Mouse (Mus musculus): ENCODE results near the gene Zfc3h1.

Zfc3h1 gene

DNA sequence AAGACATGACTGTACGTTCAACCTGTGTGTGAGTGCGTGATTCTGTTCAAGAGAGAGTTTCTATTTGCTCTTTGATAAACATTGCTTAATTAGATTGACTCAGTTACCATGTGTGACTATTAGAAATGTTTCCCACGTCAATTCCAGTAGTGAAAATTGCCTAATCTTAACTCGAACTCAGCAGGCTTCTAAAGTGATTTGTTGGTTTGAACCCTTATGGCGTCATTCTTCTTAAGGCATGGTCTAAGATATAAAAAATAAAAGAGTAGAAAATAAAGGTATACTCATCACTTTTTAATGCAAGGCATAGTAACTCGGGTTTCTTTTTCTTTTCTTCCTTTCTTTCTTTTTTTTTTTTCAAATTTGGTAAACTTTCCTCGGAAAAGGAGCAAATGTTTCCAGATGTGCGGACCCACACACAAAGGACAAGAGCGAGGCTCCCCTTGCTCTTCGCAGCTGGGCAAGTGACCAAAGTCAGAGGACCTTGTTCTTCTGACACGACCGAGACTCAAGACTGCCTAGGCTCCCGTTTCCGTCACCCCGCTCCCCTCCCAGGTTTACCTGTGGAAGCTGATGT lies 1.0 kb upstream of the Zfc3h1 start:
- DNase-seq (ENCODE audit: low spot score in 2 of 2) = no peak

DNA sequence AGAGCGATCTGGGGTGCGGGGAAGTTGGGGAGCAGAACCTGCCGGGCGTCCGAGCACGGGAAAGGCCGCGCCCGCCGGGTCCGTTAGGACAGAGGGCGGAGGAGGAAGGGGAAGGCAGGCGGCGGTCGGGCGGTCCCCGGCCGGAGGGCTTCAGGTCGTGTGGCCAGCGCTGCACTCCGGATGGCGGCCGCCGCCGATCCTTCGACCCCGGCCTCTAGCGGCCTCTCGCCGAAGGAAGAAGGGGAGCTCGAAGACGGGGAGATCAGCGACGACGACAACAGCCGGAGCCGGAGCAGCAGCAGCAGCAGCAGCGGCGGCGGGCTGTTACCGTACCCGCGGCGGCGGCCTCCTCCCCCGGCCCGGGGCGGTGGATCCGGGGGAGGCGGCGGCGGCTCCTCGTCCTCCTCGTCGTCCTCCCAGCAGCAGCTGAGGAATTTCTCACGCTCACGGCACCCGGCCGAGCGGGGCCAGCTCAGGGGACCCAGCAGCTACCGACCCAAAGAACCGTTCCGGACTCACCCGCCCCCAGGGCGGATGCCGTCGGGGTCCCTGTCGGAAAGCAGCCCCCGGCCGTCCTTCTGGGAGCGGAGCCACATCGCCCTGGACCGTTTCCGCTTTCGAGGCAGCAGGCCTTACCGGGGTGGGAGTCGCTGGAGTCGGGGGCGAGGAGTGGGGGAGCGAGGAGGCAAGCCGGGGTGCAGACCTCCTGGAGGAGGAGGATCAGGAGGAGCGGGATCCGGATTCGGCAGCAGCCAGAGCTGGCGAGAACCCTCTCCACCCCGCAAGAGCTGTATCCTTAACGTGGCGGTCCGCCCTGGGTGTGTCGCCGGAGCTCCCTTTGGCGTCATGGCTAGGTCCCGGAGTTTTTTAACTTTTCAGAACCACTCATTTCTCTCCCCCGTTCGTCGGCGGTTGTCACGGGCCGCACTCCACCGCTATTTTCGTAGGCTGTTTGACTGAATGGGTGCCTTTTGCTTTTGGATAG lies 551 bp downstream of the Zfc3h1 start:
- DNase-seq (ENCODE audit: low spot score in 2 of 2) = peak; percentile 49 to 55

DNA sequence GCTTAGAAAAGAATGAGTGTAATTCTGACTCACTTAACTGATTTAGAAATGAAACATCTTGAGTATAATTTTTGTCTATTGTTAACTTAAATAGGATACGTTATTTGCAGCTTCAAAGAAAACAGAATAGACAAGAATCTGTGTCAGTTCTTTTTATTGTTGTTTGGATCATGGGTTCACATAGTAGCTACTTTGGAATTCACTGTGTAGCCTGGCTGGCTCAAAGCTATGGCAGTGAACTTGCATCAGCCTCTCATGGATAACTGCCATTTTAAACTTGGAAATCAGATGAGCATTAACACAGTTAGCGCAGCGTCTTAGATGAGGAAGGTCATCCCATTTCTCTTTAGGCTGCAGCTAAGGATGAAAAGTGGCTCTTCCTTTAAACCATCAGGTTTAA lies 3.1 kb downstream of the Zfc3h1 start:
- DNase-seq (ENCODE audit: low spot score in 2 of 2) = no peak

DNA sequence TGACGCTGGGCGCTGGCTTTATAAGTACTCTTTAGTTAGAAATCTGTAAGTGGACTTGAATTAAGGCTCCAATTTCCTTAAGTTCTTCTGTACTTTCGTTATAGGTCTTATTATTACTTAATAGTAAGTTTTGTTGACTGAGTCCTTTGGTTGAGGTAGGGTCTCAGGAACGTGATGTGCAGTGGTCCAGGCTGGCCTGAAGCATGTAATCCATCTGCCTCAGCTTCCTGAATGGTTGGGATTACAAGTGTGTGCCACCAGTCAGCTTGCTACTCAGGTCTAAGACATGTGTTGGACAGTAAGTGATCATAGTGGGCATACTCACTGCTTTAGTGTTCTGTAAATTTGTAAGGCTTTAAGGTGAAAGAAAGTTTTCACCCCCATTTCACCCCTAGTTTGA lies 6.3 kb downstream of the Zfc3h1 start:
- no peak for DNase-seq (ENCODE audit: low spot score in 2 of 2)

DNA sequence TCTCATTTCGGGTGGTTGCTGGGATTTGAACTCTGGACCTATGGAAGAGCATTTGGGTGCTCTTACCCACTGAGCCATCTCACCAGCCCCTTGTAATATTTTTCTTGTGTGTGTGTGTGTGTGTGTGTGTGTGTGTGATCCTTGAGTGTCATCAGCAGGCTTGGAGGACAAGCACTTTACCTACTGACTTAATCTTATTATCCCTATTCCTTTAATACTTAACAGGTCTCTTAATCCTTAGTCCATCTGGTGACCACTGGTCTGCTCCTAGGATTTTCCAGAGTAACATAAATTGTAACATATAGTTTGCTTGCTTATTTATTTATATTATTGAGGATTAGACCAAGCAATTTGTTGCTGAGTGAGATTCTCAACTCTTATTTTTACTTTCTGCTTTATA lies 7.1 kb downstream of the Zfc3h1 start:
- DNase-seq (ENCODE audit: low spot score in 2 of 2) = no peak

DNA sequence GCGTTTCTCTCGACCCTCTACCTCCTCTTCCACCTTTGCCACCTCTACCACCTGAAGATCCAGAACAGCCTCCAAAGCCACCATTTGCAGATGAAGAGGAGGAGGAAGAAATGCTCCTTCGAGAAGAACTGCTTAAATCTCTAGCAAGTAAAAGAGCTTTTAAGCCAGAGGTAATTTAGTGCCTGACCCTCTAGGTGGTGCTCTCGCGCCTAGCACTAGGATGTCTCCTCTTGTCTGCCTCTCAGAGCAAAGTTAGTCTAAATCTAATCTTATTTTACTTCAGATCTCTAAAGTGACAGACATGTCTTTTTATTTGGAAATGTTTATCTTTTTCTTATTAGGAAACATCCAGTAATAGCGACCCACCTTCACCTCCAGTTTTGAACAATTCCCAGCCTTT lies 21.6 kb downstream of the Zfc3h1 start:
- DNase-seq (ENCODE audit: low spot score in 2 of 2) = peak; percentile 29 to 34

DNA sequence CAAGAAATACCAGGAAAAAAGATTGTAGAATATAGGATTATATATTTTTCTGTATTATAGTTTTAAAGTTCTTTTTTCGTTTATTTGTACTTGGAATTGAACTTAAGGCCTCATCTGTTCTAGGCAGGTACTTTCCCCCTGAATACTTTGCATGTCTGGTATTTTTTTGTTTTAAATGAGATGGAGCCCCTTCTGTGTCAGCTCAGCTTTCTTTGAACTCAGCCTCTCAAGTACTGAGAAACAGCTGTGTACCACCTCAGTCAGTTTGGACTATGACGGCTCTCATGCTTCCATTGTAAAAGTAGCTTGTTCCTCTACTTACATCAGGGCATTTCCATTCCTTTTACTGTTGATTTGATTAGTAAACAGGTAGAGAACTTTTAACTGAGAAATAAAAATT lies 28.7 kb downstream of the Zfc3h1 start:
- no peak for DNase-seq (ENCODE audit: low spot score in 2 of 2)

DNA sequence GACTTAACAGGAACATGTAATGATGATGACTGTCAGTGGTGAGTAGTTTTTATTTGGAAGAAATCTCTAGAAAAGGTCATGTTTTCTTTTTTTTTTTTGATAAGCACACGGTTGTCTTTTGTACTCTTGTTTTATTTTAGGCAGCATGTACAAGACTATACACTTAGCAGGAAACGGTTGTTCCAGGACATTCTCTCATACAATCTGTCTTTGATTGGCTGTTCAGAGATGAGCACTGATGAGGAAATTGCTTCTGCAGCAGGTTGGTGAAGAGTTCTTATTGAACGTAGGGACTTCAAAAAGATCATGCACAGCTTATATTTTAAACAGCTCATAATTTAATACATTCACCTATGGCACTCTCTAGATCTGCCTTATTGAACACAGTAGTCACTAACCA lies 29.3 kb downstream of the Zfc3h1 start:
- DNase-seq (ENCODE audit: low spot score in 2 of 2) = no peak

DNA sequence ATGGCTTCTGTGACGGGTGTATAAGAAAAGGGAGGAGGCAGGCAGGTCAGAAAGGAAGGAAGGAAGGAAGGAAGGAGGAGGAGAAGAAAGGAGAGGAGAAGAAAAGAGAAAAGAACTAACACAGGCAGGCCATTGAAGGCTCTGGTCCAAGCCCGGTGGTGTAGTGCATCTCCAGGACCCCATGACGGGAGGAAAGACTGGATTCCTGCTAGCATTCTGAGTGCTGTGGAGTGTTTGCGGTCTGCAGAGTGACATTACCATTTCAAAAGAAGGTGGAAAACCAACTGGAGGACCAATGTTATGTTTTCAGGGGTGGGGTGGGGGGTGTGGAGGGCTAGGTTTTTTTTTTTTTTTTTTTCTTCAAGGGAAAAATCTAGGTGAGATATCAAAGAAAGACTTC lies 37.2 kb downstream of the Zfc3h1 start:
- DNase-seq (ENCODE audit: low spot score in 2 of 2) = no peak

DNA sequence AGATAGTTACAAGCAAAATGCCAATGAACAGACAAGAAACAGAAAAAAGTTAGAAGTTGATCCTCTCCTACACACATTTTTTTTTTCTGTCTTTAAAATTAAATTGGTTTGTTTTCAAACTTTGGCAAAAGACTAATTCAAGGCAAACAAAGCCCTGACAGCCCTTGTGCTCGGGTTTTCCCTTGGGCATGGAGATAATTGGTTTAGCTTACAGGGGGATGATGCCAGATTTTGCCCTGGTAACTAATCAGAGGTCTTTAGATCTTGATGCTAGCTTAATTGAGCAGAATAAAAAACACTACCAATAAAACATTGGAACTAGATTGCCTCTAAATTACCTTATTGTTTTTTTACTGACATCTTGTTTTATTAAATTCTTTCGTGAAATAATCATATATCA lies 40.6 kb downstream of the Zfc3h1 start:
- no peak for DNase-seq (ENCODE audit: low spot score in 2 of 2)

DNA sequence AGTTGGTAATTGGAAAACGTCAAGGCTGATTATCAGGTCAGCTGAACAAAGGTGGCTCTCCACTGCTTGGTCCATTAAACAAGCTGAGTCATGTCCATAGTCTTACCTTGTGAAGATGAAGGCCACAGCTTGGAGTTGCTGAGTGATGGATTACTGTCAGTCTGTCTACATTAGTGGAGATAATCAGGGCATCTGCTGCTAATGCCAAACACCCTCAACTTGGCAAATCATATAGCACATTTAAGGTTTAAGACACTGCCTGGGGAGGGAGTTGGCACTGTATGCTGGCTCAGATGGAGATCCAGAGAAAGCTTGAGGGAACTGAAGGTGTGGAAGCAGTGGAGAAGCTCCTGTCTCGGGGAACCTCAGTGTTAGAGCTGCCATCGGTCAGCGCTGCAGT lies 52.5 kb downstream of the Zfc3h1 start:
- no peak for DNase-seq (ENCODE audit: low spot score in 2 of 2)

DNA sequence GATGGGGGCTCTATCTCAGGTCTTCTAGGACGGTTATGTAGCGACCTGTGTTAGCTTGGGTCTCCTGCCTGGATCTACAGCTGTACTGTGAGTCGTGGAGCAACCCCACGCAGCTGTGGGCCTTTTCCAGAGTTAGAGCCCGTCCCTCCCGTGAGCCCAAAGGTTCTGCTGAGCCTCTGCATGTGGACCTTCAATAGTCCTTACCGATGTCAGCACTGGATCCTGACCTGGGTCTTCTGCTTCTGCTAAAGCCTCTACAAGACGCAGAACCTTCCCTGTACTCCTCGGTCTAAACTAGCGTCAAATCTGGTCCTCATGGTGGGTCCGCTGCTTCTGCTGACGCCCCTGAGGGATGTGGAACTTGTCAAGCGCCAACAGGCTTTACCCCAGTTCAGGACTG lies 63.9 kb downstream of the Zfc3h1 start:
- no peak for DNase-seq (ENCODE audit: low spot score in 2 of 2)

DNA sequence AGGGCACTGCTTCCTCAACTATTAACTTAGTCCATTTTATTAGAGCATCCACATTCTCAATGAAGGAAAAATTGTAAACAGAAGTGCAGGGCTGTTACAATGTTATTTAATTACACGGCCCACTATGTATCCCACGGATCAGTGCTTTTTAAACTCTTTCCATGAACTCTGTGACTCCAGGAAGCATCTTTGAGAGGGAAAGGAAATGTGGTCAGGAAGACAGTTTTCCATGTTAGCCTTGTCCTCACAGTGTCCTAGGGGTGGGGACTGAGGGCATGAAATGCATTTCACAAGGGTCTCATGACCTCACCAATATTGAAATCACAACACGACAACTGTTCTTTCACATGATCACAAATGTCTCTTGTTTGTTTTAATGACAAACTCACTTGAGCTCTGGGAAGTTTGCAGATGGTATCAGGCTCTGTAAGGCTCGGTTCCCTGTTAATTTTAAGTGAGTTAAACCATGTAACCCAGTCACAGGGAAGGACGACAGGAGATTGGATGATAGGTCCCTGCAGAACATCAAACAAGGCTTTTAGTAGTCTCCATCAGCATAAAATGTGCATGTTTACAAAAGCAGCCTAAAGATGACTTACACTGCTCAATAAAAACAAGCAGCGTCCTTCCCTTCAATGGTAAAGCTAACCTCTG lies 72.7 kb downstream of the Zfc3h1 start:
- no peak for DNase-seq (ENCODE audit: low spot score in 2 of 2)

DNA sequence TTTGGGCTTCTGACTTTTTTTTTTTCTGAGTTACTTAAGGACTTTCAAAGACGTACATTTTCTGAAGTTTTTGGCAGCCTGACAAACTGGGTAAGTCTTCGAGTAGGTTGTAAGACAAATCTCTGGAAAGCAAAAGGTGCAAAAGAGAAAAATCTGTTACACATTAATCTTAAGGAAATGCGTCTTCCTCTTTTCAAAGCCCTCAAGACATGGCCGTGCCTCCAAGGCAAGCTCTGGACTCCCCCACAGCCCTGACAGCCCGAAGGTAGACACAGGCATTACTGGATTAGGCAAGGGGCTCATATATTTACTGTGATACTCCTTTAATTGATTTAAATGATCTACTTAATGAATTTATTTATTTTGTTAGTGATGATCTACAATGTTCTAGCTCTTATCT lies 77.9 kb downstream of the Zfc3h1 start:
- DNase-seq (ENCODE audit: low spot score in 2 of 2) = no peak

DNA sequence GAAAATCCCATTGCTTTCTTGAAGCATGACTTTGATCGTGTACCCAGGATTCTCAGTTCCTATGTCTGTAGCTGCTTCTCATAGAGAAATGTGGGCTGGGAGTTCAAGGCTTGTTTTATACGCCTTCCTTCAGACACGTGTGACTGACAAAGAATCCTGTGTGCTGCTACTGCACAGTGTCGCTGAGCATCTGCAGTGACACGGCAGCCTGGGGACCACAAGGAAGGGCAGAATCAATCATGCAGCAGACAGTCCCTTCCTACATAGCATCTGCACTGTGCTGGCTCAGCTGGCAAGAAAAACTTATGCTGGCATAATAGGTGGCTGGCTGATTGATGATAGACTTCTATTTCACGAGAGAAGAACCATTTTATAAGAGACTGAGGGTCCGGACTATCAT lies 80.3 kb downstream of the Zfc3h1 start:
- no peak for DNase-seq (ENCODE audit: low spot score in 2 of 2)

DNA sequence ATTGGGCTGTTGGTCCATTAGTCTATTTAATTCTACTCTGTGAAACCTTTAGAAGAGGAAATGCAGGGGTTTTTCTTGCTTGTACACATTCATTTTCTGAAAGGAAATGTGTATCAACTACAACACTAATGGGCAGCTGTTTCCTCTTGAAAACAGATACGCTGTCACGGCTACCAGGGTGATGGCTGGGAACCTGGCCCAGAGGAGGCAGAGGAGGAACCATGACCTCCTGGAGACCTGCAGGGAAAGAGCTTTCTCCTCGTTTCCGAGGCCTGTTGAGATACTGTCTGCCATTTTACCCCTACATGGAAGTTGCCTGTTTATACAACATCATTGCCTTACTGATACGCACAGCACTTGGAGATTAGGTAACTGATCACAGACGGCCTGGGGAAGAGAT lies 81.0 kb downstream of the Zfc3h1 start:
- DNase-seq (ENCODE audit: low spot score in 2 of 2) = no peak

DNA sequence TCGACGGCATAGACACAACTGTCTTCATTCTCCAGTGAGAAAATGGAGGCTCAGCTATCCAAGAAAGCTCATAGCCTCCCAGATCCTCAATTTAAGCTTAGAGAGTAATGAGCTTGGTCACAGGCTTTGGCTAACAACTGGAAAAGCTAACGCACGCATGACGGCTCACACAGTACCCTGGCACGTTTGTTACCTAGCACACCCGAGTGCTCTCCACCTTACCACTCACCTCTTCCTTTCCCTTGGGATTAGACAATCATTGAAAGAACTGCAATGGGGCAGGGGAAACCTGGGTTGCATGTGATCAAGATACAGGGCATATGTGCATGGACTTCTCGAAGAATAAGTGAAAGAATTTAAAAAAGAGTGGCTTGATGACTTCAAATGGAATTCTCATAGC lies 83.2 kb downstream of the Zfc3h1 start:
- no peak for DNase-seq (ENCODE audit: low spot score in 2 of 2)

DNA sequence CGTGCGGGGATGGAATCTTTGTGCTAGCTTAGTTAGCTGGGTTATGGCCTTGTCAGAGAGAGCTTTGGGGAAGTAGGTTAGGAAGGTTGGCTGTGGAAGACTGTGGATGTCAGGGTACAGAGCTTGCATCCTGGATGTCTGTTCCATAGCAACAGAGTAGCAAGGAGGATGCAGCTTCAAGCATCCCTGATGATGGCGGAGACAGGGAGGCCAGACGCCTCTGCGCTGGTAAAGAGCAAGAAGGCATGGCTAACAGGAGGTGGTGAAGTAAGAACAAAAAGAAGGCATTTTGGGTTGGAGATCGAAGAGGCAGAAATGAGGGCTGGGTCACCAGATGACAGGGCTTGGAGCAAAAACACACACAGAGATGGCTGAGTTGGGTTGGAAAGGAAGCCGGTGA lies 83.9 kb downstream of the Zfc3h1 start:
- DNase-seq (ENCODE audit: low spot score in 2 of 2) = no peak

DNA sequence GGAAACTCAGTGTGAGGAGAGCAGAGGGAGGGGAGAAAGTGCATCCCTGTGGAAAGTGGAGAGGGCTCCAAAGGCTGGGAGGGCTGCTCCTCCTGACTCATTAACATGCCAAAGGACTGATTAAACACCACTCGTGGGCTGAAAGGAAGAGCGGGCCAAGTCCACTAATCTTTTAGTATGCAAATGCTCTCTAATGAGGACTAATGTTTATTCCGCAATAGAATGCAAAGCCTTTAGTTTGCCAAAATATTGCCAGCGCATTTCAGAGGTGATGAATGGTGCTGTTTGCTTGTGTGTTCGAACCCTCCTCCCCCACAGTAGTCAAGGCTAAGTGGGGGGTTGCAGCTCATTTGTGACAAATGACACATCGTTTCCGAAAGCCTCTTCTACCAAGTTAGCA lies 84.3 kb downstream of the Zfc3h1 start:
- no peak for DNase-seq (ENCODE audit: low spot score in 2 of 2)

DNA sequence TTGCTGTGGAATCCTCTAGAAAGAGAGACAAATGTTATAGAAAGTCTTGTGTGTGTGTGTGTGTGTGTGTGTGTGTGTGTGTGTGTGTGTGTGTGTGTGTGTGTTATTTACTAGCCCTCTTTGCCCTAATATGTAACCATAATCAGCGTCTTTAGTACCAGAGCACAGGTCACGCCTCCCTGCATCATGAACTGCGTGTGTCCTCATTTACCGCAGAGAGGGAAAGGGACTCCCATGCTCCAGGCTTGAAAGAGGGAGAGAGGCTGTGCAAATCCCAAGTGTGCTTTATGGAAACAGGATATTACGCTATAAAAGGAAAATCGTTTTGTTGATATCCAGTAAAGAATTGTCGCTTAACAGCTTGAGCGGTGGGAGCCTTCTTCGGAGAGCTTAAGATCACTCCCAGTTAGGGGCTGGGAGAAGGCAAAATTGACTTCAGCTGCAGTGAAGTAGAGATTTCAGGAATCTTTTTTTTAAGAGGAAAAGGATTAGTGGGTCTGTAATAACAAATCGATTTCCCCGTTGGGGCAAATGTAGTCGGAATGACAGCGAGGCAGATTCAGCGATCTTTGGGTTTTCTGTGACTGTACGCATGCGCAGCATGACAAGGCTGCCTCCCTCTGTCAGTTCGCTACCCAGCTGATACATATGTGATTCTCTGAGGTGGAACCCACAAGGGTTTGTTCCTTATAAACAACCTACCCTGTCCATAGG lies 86.0 kb downstream of the Zfc3h1 start:
- DNase-seq (ENCODE audit: low spot score in 2 of 2) = no peak

DNA sequence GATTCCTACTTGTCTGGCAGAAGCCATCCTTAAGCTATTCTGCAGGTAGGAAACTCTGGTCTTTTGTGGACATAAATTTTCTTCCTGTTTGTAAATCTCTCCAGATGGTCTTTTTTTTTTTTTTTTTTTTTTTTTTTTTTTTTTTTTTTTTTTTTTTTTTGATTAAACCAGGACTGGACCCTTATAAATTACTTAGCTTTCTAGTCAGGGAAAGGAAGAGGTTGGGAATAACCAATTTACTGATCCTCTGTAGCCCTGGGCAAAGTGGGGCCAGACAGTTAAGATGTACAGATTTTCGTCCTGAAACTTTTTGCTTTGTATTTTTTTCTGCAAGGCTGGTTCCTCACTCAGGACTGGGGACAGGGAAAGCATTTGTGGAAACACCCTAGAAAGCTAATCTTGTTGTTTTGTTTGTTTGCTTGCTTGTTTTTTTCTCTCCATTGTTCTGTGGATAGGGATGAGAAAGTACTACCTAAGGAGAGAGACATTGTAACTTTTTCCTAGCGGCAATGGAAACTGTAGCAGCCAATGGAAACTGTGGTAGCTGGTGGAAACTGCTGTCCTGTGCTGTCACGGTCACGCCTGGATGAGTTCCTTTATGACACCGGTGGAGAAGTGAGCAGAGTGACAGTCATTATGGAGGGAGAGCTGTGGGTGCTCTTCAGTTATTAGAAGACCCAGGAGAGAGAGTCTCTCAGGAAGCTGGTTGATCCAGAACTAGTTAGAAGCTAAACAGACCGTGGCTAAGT lies 88.6 kb downstream of the Zfc3h1 start:
- no peak for DNase-seq (ENCODE audit: low spot score in 2 of 2)
